Mouse (Mus musculus): Measurements from ENCODE around the gene Zfp275.
"Not testable (repeated sequence)": the region's sequence is repeated elsewhere in the genome, so short reads cannot be mapped to it uniquely, and the experiment has no call there.

Zfp275 gene

GRCm38 (mm10) chrX:73342483-73342895, at the start of gene Zfp275:
Gene Zfp275, plus strand, starts transcription at chrX:73342621.
- peak; percentile 55 for DNase-seq (ENCODE audit: low spot score)

GRCm38 (mm10) chrX:73292876-73293275, 49.5 kb upstream of the Zfp275 start, which contains the start of the genes Xlr5a and Xlr5c:
Gene Xlr5a, minus strand, starts transcription at chrX:73292976.
Gene Xlr5c, minus strand, starts transcription at chrX:73292976.
- not testable (repeated sequence) for DNase-seq (ENCODE audit: low spot score)

DNA sequence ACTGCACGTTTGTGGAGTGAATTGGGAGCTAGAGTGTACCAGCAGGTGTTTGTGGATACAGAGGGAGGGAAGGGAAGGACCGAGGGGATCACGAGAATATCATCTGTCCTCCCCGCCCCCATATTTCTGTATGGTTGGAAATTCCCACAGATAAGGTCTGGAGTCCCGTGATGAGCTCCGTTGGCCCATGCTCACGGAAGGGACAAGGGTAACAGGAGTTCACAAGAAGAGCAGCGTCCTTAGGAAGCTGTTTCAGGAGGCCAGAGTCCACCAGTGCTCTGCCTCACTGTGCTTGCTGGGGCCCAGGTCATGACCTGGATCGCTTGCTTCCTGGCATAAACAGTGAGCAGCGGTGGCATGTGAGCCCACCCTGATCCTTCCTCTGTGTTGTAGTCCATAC, 46.7 kb upstream of the Zfp275 start:
- DNase-seq (ENCODE audit: low spot score), result not testable (repeated sequence)

- peak; percentile 43 for DNase-seq (ENCODE audit: low spot score)
These were observed 29.9 kb upstream of the Zfp275 start for GRCm38 (mm10) chrX:73312522-73312921.

- DNase-seq (ENCODE audit: low spot score), result no peak
These were observed 21.4 kb upstream of the Zfp275 start for GRCm38 (mm10) chrX:73321029-73321428.

DNA sequence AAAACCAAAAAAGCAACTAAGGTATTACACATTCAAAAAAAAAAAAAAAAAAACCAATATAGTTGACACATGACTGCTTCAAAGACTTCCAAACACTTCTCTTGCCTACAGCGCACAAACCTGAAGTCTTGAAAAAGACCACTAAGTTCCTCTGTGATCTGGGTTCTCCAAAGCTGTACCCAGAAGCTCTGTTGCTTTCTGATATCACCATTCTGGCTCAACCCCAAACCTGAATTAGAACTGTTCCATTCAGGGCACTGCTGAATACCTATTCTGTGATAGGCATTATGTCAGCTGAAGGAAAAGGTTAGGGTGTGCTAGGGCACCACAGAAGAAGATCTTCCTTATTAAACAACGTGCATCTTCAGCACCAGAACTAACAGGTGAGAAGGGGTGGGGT, 15.2 kb upstream of the Zfp275 start:
- no peak for DNase-seq (ENCODE audit: low spot score)

DNA sequence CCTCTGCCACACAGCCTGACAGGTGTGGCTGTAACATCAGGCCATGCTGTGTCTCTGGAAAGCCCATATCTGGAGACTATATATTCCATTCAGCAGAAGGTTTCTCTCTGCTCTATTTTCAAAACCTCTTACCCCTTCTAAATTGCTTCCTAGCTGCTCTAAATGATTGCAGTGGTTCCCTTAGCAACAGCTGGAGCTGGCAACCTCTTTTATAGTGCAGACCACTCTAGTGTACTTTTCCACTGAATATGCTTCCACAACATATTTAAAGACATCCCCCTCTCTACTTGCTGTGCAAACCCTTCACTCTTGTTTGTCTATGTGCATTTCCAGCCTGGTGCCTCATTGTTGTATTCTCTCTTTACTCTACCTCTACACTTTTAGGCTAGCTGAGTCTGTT, 8.9 kb upstream of the Zfp275 start:
- no peak for DNase-seq (ENCODE audit: low spot score)

- no peak for DNase-seq (ENCODE audit: low spot score)
These were observed 5.7 kb upstream of the Zfp275 start, which contains the start of gene Gm45015 for GRCm38 (mm10) chrX:73336740-73337139. Gene Gm45015, minus strand, starts transcription at chrX:73336840.

GRCm38 (mm10) chrX:73341473-73341872, 948 bp upstream of the Zfp275 start:
- no peak for DNase-seq (ENCODE audit: low spot score)

- DNase-seq (ENCODE audit: low spot score), result no peak
These were observed 353 bp upstream of the Zfp275 start for GRCm38 (mm10) chrX:73342068-73342467.

DNA sequence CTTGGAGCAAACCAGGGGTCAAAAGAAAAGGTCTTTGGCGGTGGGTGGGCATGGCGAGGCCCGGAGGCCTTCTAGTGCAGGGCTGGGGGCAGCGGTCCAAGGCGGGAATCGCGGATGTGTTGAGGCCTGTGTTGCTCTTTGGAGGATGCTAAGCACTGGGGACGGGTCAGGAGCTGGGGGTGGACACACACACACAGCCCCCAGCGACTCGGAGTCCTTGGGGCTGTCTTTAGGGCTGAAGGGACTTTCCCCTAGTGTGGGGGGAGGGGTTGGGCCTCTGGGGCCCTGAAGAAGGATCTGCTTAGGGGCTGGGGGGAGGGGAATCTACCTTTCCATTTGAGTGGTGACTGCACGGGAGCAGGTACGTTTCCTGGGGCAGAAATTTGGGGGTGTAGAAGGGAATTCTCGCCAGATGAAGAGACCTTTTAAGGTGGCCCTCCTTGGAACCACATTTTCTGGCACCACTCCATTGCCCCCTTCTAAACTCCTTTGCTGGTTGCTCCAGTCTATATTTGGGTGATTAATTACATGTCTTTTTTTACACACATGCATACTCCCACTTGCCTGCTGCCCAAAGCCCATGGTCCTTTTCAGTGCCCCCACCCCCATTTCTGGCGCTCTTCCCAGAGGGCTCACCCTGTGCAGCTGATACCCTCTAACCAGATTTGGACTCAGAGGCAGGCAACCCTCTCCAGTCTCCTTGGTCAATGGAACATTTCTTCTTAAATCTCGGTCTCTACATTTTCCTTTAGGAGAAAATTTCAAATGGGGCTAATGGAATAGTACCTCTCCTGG, 717 bp downstream of the Zfp275 start:
- DNase-seq (ENCODE audit: low spot score), result peak; percentile 6

DNA sequence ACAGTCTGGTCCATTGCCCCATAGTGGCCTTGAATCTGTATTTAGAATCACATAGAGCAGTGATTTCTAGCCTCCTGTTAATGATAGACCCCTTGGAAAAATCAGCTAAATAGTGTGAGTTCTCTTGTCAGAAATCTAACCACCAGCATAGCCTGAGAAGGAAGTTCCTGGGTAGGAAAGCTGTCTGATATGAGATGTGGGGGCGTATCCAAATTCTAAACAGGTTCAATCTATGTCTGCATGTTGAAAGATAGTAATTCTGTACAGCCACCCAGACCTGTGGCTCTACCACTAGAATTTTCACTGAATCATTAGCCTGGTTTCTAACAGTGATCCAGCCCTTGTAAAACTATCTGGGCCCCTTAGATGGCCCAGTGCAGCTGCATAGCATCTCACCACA, 1.4 kb downstream of the Zfp275 start:
- DNase-seq (ENCODE audit: low spot score), result no peak

DNA sequence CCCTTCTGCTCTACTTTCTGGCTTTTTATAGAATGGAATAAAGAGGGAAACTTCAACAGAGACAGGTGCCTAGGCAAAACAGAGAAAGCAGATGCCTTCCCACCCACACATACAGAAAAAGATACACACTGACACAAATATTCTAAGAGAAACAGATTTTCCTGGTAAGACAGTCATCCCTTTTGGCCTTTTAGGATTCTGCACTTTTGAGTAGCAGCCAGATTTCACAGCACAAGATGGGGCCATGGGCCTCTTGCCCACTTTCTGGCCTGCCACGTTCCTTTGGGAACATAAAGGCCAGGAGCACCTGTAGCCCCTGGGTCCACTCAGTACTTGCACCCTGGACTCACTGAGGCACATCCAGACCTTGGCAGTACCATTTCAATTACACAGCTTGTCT, 1.9 kb downstream of the Zfp275 start:
- DNase-seq (ENCODE audit: low spot score), result no peak

DNA sequence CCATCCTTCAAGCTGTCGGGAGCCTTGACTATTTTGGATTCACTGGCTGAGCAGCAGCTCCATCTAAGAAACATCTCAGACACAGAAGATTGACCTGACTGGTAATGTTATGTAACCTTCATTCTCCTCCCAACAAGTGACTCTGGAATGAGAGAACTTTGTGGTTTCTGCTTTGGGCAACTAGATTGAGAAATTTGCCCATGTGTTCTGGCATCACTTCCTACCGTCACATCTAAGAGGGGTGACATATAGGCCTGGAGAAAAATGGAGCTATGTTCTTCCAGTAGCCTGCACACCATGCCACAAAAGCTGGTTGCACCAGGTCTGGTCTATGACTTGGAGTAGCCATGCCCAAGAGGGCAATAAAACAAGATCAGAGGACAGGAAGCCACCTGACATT, 13.7 kb downstream of the Zfp275 start:
- no peak for DNase-seq (ENCODE audit: low spot score)

DNA sequence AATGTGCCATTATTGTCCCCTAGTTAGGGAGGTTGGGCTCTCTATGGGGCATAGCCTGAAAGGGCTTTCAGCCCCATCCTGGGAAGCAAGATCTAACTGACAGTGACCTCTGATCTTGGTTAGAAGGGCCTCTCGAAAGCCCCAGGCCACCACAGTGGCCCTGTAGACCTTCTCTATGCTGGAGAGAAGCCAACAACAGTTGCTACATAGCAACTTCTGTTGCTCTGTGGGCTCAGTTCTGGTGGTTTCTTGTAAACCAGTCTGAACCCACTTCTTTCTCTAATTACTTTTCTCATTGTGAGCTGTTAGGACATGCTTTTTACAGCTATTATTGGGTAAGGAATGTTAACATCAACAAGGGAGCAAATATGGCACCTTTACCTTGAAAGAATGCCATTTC, 14.3 kb downstream of the Zfp275 start:
- DNase-seq (ENCODE audit: low spot score), result no peak

- DNase-seq (ENCODE audit: low spot score), result no peak
These were observed 20.9 kb downstream of the Zfp275 start for GRCm38 (mm10) chrX:73363291-73363690.

DNA sequence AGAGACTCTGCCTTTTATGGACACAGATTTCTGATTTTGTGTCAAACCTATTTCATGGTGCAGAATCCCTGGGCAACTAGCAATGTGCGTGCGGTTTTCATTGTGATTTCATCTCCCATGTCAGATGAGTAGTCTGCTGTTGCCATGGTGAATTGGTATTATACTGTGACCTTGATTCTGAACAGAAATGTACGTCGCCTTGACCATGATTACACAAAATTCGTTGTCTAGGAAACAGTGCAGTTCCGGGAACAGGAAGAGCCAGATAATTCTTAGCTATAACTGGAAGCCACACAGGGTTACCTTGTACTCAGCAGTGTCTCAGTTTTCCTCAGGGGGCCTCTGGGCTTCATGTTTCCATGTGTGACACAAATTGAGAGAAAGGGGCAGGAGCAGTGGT, 42.0 kb downstream of the Zfp275 start:
- DNase-seq (ENCODE audit: low spot score), result no peak

DNA sequence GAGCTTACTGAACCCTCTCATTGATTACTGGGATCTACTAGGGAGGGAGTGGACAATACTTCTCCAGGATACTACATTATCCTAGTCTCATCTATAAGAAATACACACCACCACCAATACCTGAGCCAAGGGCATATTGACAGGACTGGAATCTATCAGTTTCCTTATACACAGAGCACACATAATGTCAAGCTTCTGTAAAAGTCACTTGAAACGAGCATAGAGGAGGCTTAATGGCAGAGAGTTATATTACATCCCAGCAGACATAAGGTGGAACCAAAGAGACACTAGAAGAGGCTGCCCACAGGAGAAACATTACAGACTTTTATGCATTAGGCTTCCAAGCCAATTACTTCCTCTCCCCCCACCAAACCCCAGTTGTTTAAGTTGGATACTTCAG, 42.5 kb downstream of the Zfp275 start:
- no peak for DNase-seq (ENCODE audit: low spot score)

DNA sequence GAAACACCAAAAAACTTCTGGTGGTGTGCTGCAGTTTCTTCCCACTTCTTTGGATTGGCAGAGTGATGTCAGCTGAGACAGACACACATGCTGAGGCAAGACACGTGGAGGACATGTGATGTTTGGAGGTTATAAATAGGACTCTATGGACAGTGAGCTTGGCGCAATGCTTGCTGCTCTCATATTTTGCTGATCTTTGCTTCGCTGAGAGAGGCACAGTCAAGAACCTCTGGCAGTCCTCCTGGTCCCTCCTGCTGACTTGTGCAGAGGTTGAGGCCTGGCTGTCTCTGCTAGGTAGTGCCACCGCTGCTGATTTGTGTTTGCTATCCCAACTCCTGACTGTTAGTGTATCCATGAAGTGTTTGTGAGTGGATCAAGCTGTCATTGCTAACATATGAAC, 49.1 kb downstream of the Zfp275 start:
- no peak for DNase-seq (ENCODE audit: low spot score)

GRCm38 (mm10) chrX:73396446-73396845, 54.0 kb downstream of the Zfp275 start:
- no peak for DNase-seq (ENCODE audit: low spot score)

DNA sequence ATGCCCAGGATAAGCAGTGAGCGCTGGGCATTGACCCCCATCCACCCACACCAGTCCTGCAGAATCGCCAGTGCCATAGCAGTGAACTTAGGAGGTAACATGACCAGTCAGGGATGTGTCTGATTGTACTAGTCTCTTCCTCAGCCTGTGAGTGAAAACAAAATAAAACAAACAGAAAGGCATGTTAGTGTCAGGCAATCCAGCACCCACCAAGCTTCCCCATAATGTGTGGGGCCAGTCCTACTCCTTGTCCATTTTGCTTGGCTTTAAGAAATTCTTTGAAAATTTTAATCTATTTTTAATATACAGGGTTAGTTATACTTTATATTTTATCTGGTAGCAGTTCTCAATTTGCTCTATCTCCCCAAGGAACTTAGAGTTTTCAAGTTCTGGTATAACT, 56.2 kb downstream of the Zfp275 start, which contains the start of gene Gm18336:
Gene Gm18336 (minus strand): TSS at position 101 of the 400 bp plus-strand sequence.
- DNase-seq (ENCODE audit: low spot score), result not testable (repeated sequence)

DNA sequence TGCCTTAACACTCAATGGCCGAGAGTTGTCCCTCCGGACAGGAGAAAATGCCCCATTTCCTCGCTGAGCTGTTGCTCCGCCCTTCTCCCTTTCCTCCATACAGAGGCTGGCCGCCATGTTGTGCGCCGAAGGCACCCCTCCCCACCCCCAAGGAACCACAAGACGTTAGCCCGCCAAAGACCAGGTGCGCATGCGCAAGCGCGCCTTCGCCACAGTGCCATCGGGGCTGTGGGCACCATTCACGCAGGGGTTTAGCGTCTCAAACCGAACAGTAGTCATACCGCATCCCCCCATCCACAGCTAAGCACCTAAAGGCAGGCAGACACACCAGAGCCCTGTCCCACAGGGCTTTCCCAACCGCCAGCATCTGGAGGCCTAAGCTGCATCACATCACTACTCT, 58.5 kb downstream of the Zfp275 start:
- no peak for DNase-seq (ENCODE audit: low spot score)

- no peak for DNase-seq (ENCODE audit: low spot score)
These were observed 59.2 kb downstream of the Zfp275 start for GRCm38 (mm10) chrX:73401616-73402015.
